Mouse (Mus musculus) midbrain, embryonic 10.5 days (tissue): ENCODE data around the gene Galt. TPM values are rescaled to one million over a fixed set of nuclear protein-coding genes. Genes with fewer than 3 reads are reported as not detected.

Source experiments
- polyA plus RNA-seq: library from polyadenylated mRNA; unstranded; fragments of >200 nt; fragmentation: Nextera tagmentation; extraction: Ambion mirVana; gene quantifications from 2 replicates; pipeline ENCODE4 v1.2.1, GENCODE M21; 2016

Gene Galt
- polyA plus RNA-seq, 1 experiment from 2014 or later, result 19.1 TPM

Other genes with a start within 250 kb of the Galt start
- gene 1110017D15Rik, start 237.9 kb upstream of the Galt start, polyA plus RNA-seq, result 3.4 and 4.2 TPM in 2 replicates
- 4.1 and 5.7 TPM in 2 replicates for gene Fam219a, start 185.7 kb upstream of the Galt start, polyA plus RNA-seq
- gene Dnaic1, start 185.5 kb upstream of the Galt start, polyA plus RNA-seq, result 1.6 and 2.2 TPM in 2 replicates
- gene Enho, start 114.9 kb upstream of the Galt start, polyA plus RNA-seq, result 23.2 and 31.4 TPM in 2 replicates
- 27.1 and 35.8 TPM in 2 replicates for gene Cntfr, start 58.1 kb upstream of the Galt start, polyA plus RNA-seq
- 69.0 TPM in 2 replicates for gene Il11ra1, start 55.2 kb upstream of the Galt start, polyA plus RNA-seq
- gene Rpp25l, start 41.7 kb upstream of the Galt start, polyA plus RNA-seq, result 86.4 and 91.5 TPM in 2 replicates
- gene Dctn3, start 32.1 kb upstream of the Galt start, polyA plus RNA-seq, result 150 and 167 TPM in 2 replicates
- gene Arid3c, start 24.1 kb upstream of the Galt start, polyA plus RNA-seq, result 0.28 and 0.63 TPM in 2 replicates
- 87.3 and 96.3 TPM in 2 replicates for gene Sigmar1, start 929 bp downstream of the Galt start, polyA plus RNA-seq
- 52.4 and 67.6 TPM in 2 replicates for gene Ccl27a, start 19.0 kb downstream of the Galt start, polyA plus RNA-seq
- not detected in 2 replicates for gene Gm21541, start 148.4 kb downstream of the Galt start, polyA plus RNA-seq
- gene Gm20878, start 186.3 kb downstream of the Galt start, polyA plus RNA-seq, result 1.9 and 3.4 TPM in 2 replicates
- 0.10 TPM in 1 of 2 replicates, not detected in the other for gene Fam205a4, start 210.8 kb downstream of the Galt start, polyA plus RNA-seq